Mouse (Mus musculus) left cerebral cortex, postnatal 10 days (tissue): ENCODE results near the gene P2rx4. TPM values are rescaled to one million over a fixed set of nuclear protein-coding genes. Genes with fewer than 3 reads are reported as not detected.
"Not testable (repeated sequence)": the region's sequence is repeated elsewhere in the genome, so short reads cannot be mapped to it uniquely, and the experiment has no call there.

Experiments
- DNase-seq, 2 experiments: peaks; one replicate each; pipeline ENCODE4 v3.0.0; 2021 to 2022; ENCODE audit warnings: low spot score in 2 of 2, mixed read lengths in 1 of 2; ENCODE audit errors: extremely low spot score in 1 of 2
- intact Hi-C: fragments of 180-260 bp; cut with DNase I; formaldehyde crosslinking; loops from one replicate; pipeline ENCODE4 v1.15.1; 2025
- total RNA-seq, 2 experiments: library from RNA; stranded (reverse); gene quantifications; 2 replicates each; pipeline ENCODE4 v1.2.3; 2021

The P2rx4 gene
- total RNA-seq: 1 to 10 TPM; 7.7 to 9.4 TPM

- intact Hi-C loops: loop anchor here (5.0 kb wide), 1 partner anchor 70 kb away; no protein-coding TSS in a partner anchor
- DNase-seq: peak; percentile 84 to 92
Measured at GRCm38 (mm10) chr5:122707276-122708181, at the start of gene P2rx4. P2rx4 (plus strand) TSS chr5:122707544.

DNA sequence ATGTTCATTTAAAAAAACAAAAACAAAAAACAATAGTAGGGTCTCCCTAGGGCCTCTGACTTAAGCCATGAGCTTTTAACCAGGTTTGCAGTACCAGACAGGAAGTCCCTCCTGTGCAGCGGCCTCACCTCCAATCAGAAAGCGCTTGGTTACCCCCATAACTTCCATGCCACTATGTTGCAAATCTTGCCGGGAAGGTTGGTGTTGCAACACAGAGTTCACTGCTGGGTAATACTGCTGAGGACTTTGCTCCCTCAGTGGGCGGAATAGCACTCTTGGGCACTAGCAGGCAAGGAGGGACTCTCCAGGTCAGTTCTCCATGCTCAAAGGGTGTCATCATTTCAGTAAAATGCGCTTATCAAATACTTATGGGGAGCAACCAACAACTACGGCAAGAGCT lies 44.8 kb upstream of the P2rx4 start:
- intact Hi-C loops: no loop called here
- DNase-seq: no peak

GRCm38 (mm10) chr5:122665036-122665435 lies 42.3 kb upstream of the P2rx4 start:
- no peak for DNase-seq
- intact Hi-C loops: no loop called here

DNA sequence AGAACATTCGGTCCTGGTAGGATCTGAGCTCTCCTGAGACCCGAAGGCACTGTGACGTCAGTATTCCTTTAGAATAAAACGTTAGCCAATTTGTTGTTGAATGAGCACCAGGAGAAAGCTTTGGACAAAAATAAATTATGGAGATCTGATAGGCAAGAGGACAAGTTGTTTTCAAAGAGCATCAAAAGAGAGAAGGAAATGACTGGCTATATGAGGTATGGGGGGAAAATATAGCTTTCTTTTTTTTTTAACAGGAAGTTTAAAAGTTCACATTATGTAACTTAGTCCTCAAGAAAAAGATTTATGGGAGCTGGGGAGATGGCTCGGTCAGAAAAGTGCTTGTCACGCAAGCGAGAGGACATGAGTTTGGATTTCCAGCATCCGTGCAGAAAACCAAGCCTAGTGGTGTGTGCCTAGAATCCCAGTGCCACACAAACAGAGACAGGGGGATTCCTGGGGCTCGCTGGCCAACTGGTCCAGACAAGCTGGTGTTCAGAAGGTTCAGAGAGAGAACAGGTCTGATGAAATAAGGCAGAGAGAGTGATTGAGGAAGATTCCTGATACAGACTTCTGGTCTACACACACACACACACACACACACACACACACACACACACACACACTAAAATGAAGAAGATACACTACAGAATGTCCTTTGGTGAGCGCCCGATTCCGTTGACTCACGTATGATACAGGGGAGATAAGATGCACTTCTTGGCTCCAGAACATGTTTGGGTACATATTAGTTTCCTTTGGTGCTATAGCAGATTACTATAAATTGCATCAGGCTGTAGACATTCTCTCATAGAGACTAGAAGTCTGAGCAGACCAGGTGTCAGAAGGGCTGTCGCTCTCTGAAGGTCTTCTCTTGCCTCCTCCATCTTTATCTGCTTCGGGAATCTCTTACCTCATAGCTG lies 38.1 kb upstream of the P2rx4 start:
- intact Hi-C loops: no loop called here
- no peak for DNase-seq

DNA sequence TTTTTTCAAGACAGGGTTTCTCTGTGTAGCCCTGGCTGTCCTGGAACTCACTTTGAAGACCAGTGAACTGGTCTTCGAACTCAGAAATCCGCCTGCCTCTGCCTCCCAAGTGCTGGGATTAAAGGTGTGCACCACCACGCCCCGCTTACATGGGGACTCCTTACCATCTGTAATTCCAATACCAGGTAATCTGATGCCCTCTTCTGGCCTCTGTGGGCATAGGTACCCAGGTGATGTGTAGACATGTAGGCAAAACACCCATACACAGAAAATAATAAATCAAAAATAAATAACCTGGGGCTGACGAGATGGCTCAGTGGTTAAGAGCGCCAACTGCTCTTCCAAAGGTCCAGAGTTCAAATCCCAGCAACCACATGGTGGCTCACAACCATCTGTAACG lies 35.7 kb upstream of the P2rx4 start:
- DNase-seq, intact Hi-C loops: not testable (repeated sequence)

DNA sequence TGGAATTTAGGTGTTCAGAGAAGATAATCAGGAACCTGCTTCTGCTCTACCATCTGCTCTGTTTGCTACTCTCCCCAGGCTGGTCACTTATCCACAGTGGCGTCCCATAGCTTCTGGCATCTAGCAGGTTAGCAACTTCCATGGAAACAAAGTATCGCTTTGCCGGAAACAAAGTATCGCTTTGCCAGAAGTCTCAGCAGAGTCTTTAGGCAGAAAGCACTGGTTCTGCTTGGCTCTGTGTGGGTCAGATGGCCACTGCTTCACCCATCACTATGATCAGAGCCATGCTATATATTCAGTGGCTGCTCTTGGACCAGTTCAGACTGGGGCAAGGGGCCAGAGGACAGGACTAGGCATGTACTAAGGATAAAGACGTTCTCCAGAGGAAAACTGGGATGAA lies 35.0 kb upstream of the P2rx4 start:
- no peak for DNase-seq
- intact Hi-C loops: no loop called here

- DNase-seq: no peak
- intact Hi-C loops: no loop called here
Measured at GRCm38 (mm10) chr5:122676002-122676401, 31.3 kb upstream of the P2rx4 start.

DNA sequence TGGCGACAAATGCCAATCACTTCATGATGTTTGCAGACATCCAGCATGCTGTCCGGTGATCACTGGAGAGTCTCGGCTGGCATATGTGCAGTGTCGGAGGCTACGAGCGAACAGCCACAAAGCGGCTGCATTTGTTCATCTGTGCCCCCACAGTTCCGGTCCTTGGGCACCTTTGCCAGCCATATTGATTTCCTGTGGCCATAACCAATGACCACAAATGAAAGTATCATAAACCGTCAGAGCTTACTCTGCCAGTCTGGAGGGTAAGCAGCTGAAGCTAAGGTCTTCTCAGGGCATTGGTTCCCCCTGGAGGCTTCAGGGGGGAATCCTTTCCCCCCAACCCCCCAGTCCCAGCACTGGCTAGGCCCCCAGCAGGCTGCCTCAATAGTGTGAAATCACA lies 29.4 kb upstream of the P2rx4 start:
- DNase-seq: no peak
- intact Hi-C loops: no loop called here

- intact Hi-C loops: no loop called here
- no peak for DNase-seq
Measured at GRCm38 (mm10) chr5:122679881-122680280, 27.5 kb upstream of the P2rx4 start.

DNA sequence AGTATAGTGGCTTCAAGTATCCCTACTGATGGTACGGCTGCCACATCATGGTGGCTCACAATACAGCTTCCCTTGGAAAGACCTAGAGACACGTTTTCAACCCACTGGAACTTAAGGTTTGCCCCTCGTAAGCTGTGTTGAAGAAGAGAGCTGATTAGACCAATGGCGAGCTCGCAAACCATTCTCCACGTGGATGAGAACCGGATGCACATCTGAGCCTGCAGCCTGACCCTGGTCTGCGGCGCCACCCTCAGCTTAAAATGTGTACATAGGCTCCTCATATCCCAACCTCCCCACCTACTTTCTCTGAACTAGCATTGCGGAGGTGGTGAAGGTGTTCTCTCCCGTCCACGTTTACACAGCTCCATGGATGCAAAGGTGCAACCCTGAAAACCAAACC lies 26.1 kb upstream of the P2rx4 start:
- intact Hi-C loops: no loop called here
- no peak for DNase-seq

GRCm38 (mm10) chr5:122683926-122684325 lies 23.4 kb upstream of the P2rx4 start:
- intact Hi-C loops: no loop called here
- DNase-seq: no peak

DNA sequence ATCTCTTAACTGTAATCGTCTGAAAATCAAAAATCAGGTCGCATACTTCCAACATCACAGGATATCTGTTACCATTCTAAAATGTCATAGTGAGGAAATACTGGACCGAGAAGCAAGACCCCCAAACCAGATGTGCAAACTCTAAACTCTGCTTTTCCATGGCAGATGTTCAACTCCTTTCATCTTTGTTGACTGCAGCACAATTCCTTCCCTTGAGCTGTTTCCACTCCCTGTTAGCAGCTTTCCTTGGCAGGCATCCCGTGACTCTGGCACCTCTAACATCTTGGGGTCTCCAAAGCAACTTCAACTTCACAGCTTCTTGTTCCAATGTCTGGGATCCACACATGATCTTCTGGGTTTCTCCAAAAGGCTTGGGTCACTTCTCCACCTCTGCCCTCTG lies 20.0 kb upstream of the P2rx4 start:
- DNase-seq: no peak
- intact Hi-C loops: no loop called here

- DNase-seq: no peak
- intact Hi-C loops: no loop called here
Measured at GRCm38 (mm10) chr5:122689153-122689552, 18.2 kb upstream of the P2rx4 start.

- intact Hi-C loops: no loop called here
- DNase-seq: no peak
Measured at GRCm38 (mm10) chr5:122690486-122690885, 16.9 kb upstream of the P2rx4 start.

DNA sequence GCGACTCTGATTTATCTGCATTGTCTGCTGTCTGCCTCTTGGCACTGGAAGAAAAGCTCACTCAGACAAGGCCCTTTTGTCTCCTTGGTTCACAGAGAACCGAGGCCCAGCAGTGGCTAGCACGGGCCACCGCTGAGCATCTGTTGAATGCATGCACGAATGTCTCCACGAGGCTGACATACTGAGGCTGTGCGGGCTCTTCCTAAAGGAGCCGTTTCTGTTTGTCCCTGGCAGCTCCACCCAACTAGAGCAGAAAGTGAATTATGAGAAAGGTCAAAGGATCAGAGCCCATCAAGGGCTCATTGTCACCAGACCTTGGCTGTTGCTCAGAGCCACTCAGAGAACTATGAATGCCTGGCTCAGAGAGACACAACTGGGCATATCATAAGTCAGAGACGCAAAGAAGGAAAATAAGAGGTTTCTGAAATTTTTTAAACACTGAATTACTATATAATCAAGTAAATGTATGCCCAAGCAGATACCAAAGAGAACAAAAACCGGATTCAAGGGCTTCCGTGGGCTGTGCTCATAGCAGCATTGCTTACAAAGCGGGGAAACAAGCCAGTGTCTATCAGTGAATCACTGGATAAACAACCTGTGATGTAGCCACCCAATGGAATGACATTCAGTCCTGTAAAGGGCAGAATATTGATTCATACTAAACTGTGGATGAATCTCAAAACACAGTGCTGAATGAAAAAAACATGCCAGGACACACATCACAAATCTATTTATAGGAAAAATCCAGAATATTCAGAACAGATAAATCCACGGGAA lies 13.7 kb upstream of the P2rx4 start:
- intact Hi-C loops: no loop called here
- DNase-seq: peak in 1 of 2 experiments; percentile 34

DNA sequence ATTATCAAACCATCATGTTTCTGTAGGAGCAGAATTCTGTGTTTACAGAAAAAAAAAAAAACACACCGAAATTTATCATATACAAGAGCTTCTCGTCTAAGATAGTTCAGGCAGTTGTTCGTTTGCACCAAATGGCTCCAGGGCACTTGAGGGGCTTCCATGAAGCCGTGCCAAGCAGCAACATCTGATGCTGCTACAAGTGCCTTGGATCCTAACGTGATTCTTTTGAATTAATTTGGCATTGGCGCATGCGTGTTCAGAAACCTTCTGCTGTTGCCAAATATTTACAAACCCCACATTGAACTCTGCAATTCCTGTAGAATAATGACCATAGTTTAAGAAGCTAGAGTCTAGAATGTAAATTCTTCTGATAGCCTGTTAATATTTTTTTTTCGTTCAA lies 11.8 kb upstream of the P2rx4 start:
- intact Hi-C loops: no loop called here
- no peak for DNase-seq

- intact Hi-C loops: no loop called here
- DNase-seq: no peak
Measured at GRCm38 (mm10) chr5:122698041-122698700, 9.2 kb upstream of the P2rx4 start.

GRCm38 (mm10) chr5:122698701-122699060 lies 8.7 kb upstream of the P2rx4 start:
- DNase-seq: no peak
- intact Hi-C loops: no loop called here
